Mouse (Mus musculus) heart, embryonic 14.5 days (tissue): ENCODE results near the gene Pcyox1. TPM values are rescaled to one million over a fixed set of nuclear protein-coding genes. Genes with fewer than 3 reads are reported as not detected.

Experiments used
- ATAC-seq: fragments of 200-750 bp; cut with Nextera tagmentation; 2 replicates; pipeline ENCODE4 v1.8.0; 2017; ENCODE audit warnings: low read depth, moderate TSS enrichment; ENCODE audit not compliant: insufficient number of reproducible peaks, insufficient read depth, low FRiP score
- H3K27ac ChIP-seq, 2 experiments: fragments of 200-500 bp in 1 of 2; fragments of 300-500 bp in 1 of 2; sonication (generic) in 1 of 2; replicated peaks in 1 of 2; 2 replicates each; pipeline ENCODE4 v1.5.1; 2012 to 2014; ENCODE audit warnings: low read depth in 2 of 2, low read length in 2 of 2, control low read depth in 1 of 2, mild to moderate bottlenecking in 1 of 2, mixed read lengths in 1 of 2; ENCODE audit not compliant: control insufficient read depth in 1 of 2, insufficient read depth in 1 of 2
- H3K27me3 ChIP-seq: fragments of 300-500 bp; sonication (generic); 2 replicates; pipeline ENCODE4 v1.6.1; 2014; ENCODE audit warnings: mild to moderate bottlenecking, low read length, control low read depth; ENCODE audit not compliant: control insufficient read depth, insufficient read depth
- H3K36me3 ChIP-seq: fragments of 300-500 bp; sonication (generic); 2 replicates; pipeline ENCODE4 v1.6.1; 2014; ENCODE audit warnings: mild to moderate bottlenecking, control low read depth, low read length, mixed read lengths; ENCODE audit not compliant: control insufficient read depth, insufficient read depth
- H3K4me1 ChIP-seq, 2 experiments: fragments of 200-500 bp in 1 of 2; fragments of 300-500 bp in 1 of 2; sonication (generic) in 1 of 2; 2 replicates each; pipeline ENCODE4 v1.6.1; 2012 to 2014; ENCODE audit warnings: low read length in 2 of 2, control low read depth in 1 of 2, mixed read lengths in 1 of 2; ENCODE audit not compliant: control insufficient read depth in 2 of 2, insufficient read depth in 2 of 2
- H3K4me2 ChIP-seq: fragments of 300-500 bp; sonication (generic); 2 replicates; pipeline ENCODE4 v1.6.1; 2014; ENCODE audit warnings: mild to moderate bottlenecking, low read length
- H3K4me3 ChIP-seq, 2 experiments: fragments of 200-500 bp in 1 of 2; fragments of 300-500 bp in 1 of 2; sonication (generic) in 1 of 2; 2 replicates each; pipeline ENCODE4 v1.5.1; 2012 to 2014; ENCODE audit warnings: low read length in 2 of 2, mild to moderate bottlenecking in 2 of 2, control low read depth in 1 of 2, low read depth in 1 of 2, moderate library complexity in 1 of 2; ENCODE audit not compliant: control insufficient read depth in 1 of 2, insufficient read depth in 1 of 2
- H3K9ac ChIP-seq: fragments of 300-500 bp; sonication (generic); 2 replicates; pipeline ENCODE4 v1.6.1; 2014; ENCODE audit warnings: mild to moderate bottlenecking, low read length
- H3K9me3 ChIP-seq: fragments of 300-500 bp; sonication (generic); 2 replicates; pipeline ENCODE4 v1.6.1; 2016; ENCODE audit warnings: low read length, control low read depth; ENCODE audit not compliant: control insufficient read depth
- WGBS: fragments of 180-500 bp; shearing (Covaris S2); extraction: QIAGEN DNeasy Blood & Tissue Kit; methylation state at CpG from one replicate; pipeline ENCODE4 v1.1.7; 2014; 5-methylcytosine and 5-hydroxymethylcytosine counted together
- polyA plus RNA-seq: library from polyadenylated mRNA; unstranded; fragments of >200 nt; fragmentation: Nextera tagmentation; extraction: Ambion mirVana; gene quantifications from 2 replicates; pipeline ENCODE4 v1.2.1, GENCODE M21; 2014

The Pcyox1 gene
- polyA plus RNA-seq, 1 experiment from 2014 or later: 59.2 TPM

GRCm38 (mm10) chr6:86365371-86366124, 31.4 kb downstream of the Pcyox1 start, which contains the start of gene Fam136a:
Fam136a (plus strand) TSS chr6:86365646.
- peak; percentile 93 for ATAC-seq

GRCm38 (mm10) chr6:86364442-86365141, 32.4 kb downstream of the Pcyox1 start:
- no peaks in the 10 kb centered on the region for H3K9me3 ChIP-seq

More at GRCm38 (mm10) chr6:86365371-86366124, 31.4 kb downstream of the Pcyox1 start, which contains the start of gene Fam136a:
- no peaks in the 10 kb centered on the region for H3K27me3 ChIP-seq
- H3K9ac ChIP-seq: peak within 1 kb of the TSS; percentile 91
- peak within 1 kb of the TSS; percentile 95 for H3K4me2 ChIP-seq
- H3K36me3 ChIP-seq: peaks cover 22% of the 10 kb centered on the region
- H3K4me1 ChIP-seq: peaks cover 8 to 13% of the 10 kb centered on the region in 2 experiments
- peak within 1 kb of the TSS; percentile 34 to 80 for H3K27ac ChIP-seq
- H3K4me3 ChIP-seq: peak within 1 kb of the TSS; percentile 75 to 76
- under 1% methylated on average over 72 of the region's 76 CpGs for whole genome bisulfite sequencing
- H3K9me3 ChIP-seq: no peaks in the 10 kb centered on the region

GRCm38 (mm10) chr6:86361373-86361772, 35.6 kb downstream of the Pcyox1 start:
- H3K4me1 ChIP-seq: peaks cover 4% of the 10 kb centered on the region in 2 experiments; a peak in 3 of 4 replicates
- ATAC-seq: no peak
- WGBS: 85% methylated on average over 7 of the region's 7 CpGs
- H3K9ac ChIP-seq: no peak overlapping the region
- H3K4me2 ChIP-seq: no peak overlapping the region
- no peaks in the 10 kb centered on the region for H3K36me3 ChIP-seq
- H3K27ac ChIP-seq: no peak overlapping the region
- H3K4me3 ChIP-seq: no peak overlapping the region
- no peaks in the 10 kb centered on the region for H3K27me3 ChIP-seq
- no peaks in the 10 kb centered on the region for H3K9me3 ChIP-seq

More at GRCm38 (mm10) chr6:86364442-86365141, 32.4 kb downstream of the Pcyox1 start:
- peak overlapping the region; percentile 75 to 76 for H3K4me3 ChIP-seq
- under 1% methylated on average over 17 of the region's 17 CpGs for WGBS
- no peaks in the 10 kb centered on the region for H3K27me3 ChIP-seq
- H3K36me3 ChIP-seq: peaks cover 22% of the 10 kb centered on the region
- peaks cover 8 to 13% of the 10 kb centered on the region in 2 experiments; a peak in 3 of 4 replicates for H3K4me1 ChIP-seq
- peak; percentile 27; the same call in 1 of the 2 replicates for ATAC-seq
- peak overlapping the region; percentile 66 for H3K9ac ChIP-seq
- no peak overlapping the region for H3K27ac ChIP-seq
- H3K4me2 ChIP-seq: peak overlapping the region; percentile 95

- no peak overlapping the region for H3K4me2 ChIP-seq
- no peaks in the 10 kb centered on the region for H3K36me3 ChIP-seq
- no peaks in the 10 kb centered on the region for H3K9me3 ChIP-seq
- no peak for ATAC-seq
- 63% methylated on average over 7 of the region's 7 CpGs for WGBS
- H3K4me3 ChIP-seq: no peak overlapping the region
- H3K27ac ChIP-seq: no peak overlapping the region
- no peaks in the 10 kb centered on the region for H3K27me3 ChIP-seq
- no peak overlapping the region for H3K9ac ChIP-seq
- H3K4me1 ChIP-seq: 0 out of 4 replicates have a peak, but pooled peaks cover 0 to 2% of the 10 kb centered on the region in 2 experiments
These were observed 36.3 kb downstream of the Pcyox1 start for GRCm38 (mm10) chr6:86360691-86361090.

DNA sequence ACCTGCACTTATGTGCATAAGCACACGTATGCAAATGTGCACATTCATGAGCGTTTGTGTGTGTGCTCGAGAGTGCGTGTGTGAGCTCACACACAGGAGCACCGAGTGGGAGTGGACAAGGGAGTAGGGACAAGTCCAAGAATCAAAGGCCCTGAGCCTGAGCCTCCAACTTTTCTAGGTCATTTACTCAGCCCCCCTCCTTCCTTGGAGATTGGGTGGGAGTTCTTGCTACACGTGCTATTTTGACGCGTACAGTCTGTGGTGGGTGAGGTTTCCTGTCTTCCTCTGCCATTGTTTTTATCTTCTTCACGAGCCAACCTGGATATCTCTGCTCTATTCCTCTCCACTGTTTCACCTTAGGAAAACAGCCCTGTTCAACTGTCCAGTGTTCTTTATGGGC, 40.0 kb downstream of the Pcyox1 start:
- no peak overlapping the region for H3K9ac ChIP-seq
- H3K9me3 ChIP-seq: no peaks in the 10 kb centered on the region
- 64% methylated on average over 9 of the region's 9 CpGs for WGBS
- no peaks in the 10 kb centered on the region for H3K27me3 ChIP-seq
- no peak overlapping the region for H3K27ac ChIP-seq
- ATAC-seq: no peak
- H3K4me1 ChIP-seq: no peaks in the 10 kb centered on the region
- no peaks in the 10 kb centered on the region for H3K36me3 ChIP-seq
- no peak overlapping the region for H3K4me2 ChIP-seq
- H3K4me3 ChIP-seq: no peak overlapping the region

DNA sequence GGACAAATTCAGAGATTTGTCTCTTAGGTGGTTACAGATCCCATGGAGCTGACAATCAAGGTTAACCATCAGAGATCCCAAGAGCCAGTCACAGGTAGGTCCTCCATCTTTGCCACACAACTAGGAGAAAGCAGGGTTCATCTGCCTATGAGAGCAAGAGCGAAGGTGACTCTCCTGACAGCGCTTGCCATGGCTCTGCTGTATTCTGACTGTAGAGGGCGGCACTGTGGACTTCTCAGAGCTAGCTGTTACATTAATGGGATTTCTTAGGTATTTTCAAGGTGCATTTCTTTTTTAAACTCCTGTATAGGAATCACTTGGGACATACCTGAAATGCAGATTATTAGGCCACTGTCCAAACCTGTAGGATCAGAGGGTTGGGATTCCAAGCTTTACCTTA, 42.0 kb downstream of the Pcyox1 start:
- Histone ChIP-seq H3K27me3 (no peaks in the 10 kb centered on the region), H3K36me3 (no peaks in the 10 kb centered on the region), H3K4me3 (no peak overlapping the region), H3K9ac (no peak overlapping the region), H3K27ac (no peak overlapping the region), H3K4me1 (no peaks in the 10 kb centered on the region), H3K9me3 (no peaks in the 10 kb centered on the region), H3K4me2 (no peak overlapping the region)
- 67% methylated on average over 3 of the region's 3 CpGs for WGBS
- no peak for ATAC-seq

DNA sequence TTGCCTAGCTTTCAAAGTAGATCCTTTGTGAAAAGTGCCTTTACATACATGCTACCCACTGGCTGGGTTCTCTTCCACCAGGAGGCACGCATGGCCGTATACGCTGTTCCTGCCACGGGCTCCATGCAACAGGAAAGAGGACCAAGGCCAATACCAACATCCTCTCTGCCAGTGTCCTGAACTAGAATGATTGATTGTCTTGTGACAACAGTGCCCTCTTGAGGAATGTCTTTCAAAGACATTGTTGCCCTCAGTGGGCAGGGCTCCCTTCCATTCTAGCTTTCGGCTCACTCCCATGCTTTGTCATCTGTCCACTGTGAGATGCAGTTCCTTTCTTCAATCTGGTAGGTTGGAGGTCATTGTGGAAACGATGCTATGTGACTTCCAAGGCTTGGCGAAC, 47.7 kb downstream of the Pcyox1 start:
- Histone ChIP-seq H3K4me3 (no peak overlapping the region), H3K4me2 (no peak overlapping the region), H3K36me3 (no peaks in the 10 kb centered on the region), H3K9ac (no peak overlapping the region), H3K4me1 (peaks cover 7 to 10% of the 10 kb centered on the region in 2 experiments; a peak in 3 of 4 replicates), H3K27me3 (no peaks in the 10 kb centered on the region), H3K27ac (no peak overlapping the region), H3K9me3 (no peaks in the 10 kb centered on the region)
- ATAC-seq: no peak
- WGBS: 46% methylated on average over 7 of the region's 7 CpGs
